Mouse (Mus musculus) liver, adult 2 months (tissue): ENCODE measurements around the gene Npm3.

ENCODE experiments used
- CTCF ChIP-seq: fragments of 200-500 bp; IDR thresholded peaks from 2 replicates; pipeline ENCODE4 v1.5.1; 2011; ENCODE audit warnings: low read depth, low read length, control low read depth
- POLR2A ChIP-seq: fragments of 200-500 bp; IDR thresholded peaks from 2 replicates; pipeline ENCODE4 v1.6.1; 2011; ENCODE audit warnings: low read length, control low read depth; ENCODE audit not compliant: insufficient read depth; ENCODE audit errors: extremely low read depth

DNA sequence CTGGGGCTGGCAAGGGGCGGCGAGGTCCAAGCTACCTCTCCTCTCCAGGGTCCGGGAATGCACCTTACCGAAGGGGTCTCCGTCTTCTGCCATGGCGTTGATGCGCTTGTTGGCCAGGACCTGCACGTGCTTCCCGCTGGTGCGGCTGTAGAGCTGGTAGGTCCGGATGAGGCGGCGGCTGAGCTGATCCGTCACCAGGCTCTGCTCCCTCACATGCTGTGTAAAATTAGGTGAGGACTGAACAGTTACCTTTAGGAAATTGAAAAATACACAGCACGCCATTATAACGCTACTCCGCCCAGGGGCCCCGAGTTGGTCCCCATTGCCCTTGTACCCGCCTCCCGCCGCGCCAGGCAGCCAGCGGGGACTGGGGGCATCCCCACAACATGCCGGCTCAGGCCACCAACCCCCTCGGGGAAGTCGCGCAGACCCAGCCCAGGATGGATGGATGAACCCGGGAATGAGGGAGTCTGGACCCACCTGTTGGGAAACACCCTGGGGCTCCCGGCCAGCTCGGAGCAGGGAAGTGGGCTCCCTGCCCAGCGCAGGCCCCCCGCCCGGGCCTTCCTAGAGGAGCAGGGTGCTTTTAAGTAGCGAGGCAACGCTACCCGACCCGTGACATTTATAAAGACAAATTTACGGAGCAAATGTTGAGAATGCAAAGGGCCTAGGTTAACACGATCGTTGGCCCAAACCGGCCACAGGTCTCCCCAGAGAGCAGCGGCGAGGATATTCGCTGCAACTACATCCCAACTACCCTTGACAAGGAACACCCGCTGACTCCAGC lies 7.8 kb downstream of the Npm3 start:
- no peak for TF ChIP-seq POLR2A
- no peak for TF ChIP-seq CTCF
